Mouse (Mus musculus): ENCODE measurements around the gene Nkd2. TPM values are rescaled to one million over a fixed set of nuclear protein-coding genes. Genes with fewer than 3 reads are reported as not detected.

The Nkd2 gene
- total and polyA plus RNA-seq, 3 experiments, result 1.2 to 2.3 (median 1.9) TPM

DNA sequence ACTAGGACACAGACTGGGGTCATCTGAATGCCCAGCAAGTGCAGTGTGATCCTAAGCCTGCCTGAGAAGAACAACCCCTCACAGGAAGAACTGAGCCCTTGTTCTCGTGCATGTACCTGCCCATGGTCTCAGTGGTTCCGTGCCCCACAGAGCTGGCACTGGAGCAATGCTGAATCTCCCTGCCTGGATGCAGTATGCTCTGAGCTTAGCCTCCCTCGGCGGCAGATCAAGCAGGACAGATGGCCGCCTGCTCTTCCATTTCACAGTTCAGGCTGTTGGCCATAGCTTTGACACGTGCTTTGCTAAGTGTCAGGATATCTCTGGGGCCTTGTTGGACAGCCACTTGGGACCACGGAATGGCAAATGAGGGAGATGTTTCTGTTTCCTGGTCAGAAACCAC, 33.2 kb downstream of the Nkd2 start:
- no peak overlapping the region for H3K27ac ChIP-seq
- intact Hi-C loops (cut with DNase I), result no loop called here
- peaks cover 2% of the 10 kb centered on the region; the same call in 1 of the 2 replicates for H3K36me3 ChIP-seq (ENCODE audit: control insufficient read depth, insufficient read depth, low read length)
- no peaks in the 10 kb centered on the region for H3K79me2 ChIP-seq (replicated peaks; ENCODE audit: control insufficient read depth, insufficient read depth, low read length)
- 86% methylated on average over 7 of the region's 7 CpGs for WGBS
- H3K4me3 ChIP-seq, result no peak overlapping the region
- H3K4me1 ChIP-seq (ENCODE audit: control insufficient read depth, insufficient read depth, low read length), result no peaks in the 10 kb centered on the region
- DNase-seq, result no peak
- no peak overlapping the region for H3K9ac ChIP-seq (ENCODE audit: low read depth, low read length)
- no peak for TF ChIP-seq CTCF (IDR thresholded peaks at IDR 0.05)
- TF ChIP-seq POLR2A (IDR thresholded peaks at IDR 0.05; ENCODE audit: insufficient read depth, low read depth, low read length), result no peak
- no peak for TF ChIP-seq EP300 (IDR thresholded peaks at IDR 0.05; ENCODE audit: insufficient read depth, low read depth, low read length)
- H3K27me3 ChIP-seq (ENCODE audit: control insufficient read depth, insufficient read depth, low read length), result no peaks in the 10 kb centered on the region

DNA sequence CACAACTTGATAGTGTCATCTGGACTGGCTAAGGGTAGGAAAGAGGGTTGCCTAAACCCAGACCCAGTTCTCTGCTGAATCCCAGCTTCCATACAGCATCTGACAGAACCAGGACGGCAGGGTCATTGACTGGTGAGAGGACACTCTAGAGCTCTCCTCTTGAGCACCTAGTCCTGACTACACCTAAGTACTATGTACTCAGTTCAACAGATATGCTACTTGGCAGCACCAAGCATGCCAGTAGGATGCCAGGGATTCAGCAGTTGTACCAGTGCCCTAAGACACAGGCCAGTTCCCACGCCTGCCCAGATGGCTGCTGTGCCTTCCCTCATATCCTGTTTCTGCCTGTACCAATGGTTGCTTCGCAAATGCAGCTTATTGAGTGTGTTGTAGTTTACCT, 34.5 kb downstream of the Nkd2 start:
- intact Hi-C loops (cut with DNase I), result no loop called here
- no peak overlapping the region for H3K27ac ChIP-seq
- no peaks in the 10 kb centered on the region for H3K27me3 ChIP-seq (ENCODE audit: control insufficient read depth, insufficient read depth, low read length)
- 69% methylated on average over 3 of the region's 3 CpGs for WGBS
- H3K79me2 ChIP-seq (replicated peaks; ENCODE audit: control insufficient read depth, insufficient read depth, low read length), result no peaks in the 10 kb centered on the region
- no peak for TF ChIP-seq CTCF (IDR thresholded peaks at IDR 0.05)
- no peak for TF ChIP-seq EP300 (IDR thresholded peaks at IDR 0.05; ENCODE audit: insufficient read depth, low read depth, low read length)
- TF ChIP-seq POLR2A (IDR thresholded peaks at IDR 0.05; ENCODE audit: insufficient read depth, low read depth, low read length), result no peak
- no peak overlapping the region for H3K9ac ChIP-seq (ENCODE audit: low read depth, low read length)
- H3K4me3 ChIP-seq, result no peak overlapping the region
- no peaks in the 10 kb centered on the region for H3K4me1 ChIP-seq (ENCODE audit: control insufficient read depth, insufficient read depth, low read length)
- H3K36me3 ChIP-seq (ENCODE audit: control insufficient read depth, insufficient read depth, low read length), result peaks cover 2% of the 10 kb centered on the region; the same call in 1 of the 2 replicates
- peak in 1 of 2 experiments; percentile 29 for DNase-seq

DNA sequence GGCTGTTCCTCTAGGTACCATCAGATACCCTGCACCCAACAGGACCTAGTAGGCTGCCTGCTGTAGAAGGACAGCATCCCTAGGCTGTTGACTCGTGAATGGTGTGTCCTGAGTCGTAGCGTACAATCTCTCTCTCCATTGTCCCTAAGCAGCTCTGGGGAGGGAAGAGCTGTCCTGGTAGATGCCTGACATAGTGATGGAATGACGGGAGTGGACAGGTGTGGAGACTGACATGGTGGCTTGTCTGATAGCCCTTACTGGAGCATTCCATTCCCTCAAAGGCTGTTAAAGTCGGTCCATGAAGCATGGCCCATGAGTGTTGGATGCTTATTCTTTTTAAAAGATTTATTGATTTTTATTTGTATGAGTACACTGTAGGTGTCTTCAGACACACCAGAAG, 42.5 kb downstream of the Nkd2 start:
- intact Hi-C loops (cut with DNase I), result no loop called here
- Histone ChIP-seq H3K27me3 (ENCODE audit: control insufficient read depth, insufficient read depth, low read length) (no peaks in the 10 kb centered on the region), H3K4me1 (ENCODE audit: control insufficient read depth, insufficient read depth, low read length) (peaks cover 11% of the 10 kb centered on the region), H3K9ac (ENCODE audit: low read depth, low read length) (no peak overlapping the region), H3K79me2 (replicated peaks; ENCODE audit: control insufficient read depth, insufficient read depth, low read length) (no peaks in the 10 kb centered on the region), H3K4me3 (no peak overlapping the region), H3K27ac (no peak overlapping the region; the same call in 1 of the 2 replicates), H3K36me3 (ENCODE audit: control insufficient read depth, insufficient read depth, low read length) (peaks cover 5% of the 10 kb centered on the region; the same call in 1 of the 2 replicates)
- TF ChIP-seq POLR2A (IDR thresholded peaks at IDR 0.05; ENCODE audit: insufficient read depth, low read depth, low read length), result no peak
- no peak for TF ChIP-seq CTCF (IDR thresholded peaks at IDR 0.05)
- no peak for TF ChIP-seq EP300 (IDR thresholded peaks at IDR 0.05; ENCODE audit: insufficient read depth, low read depth, low read length)
- no peak for DNase-seq
- 93% methylated on average over 5 of the region's 5 CpGs for WGBS

DNA sequence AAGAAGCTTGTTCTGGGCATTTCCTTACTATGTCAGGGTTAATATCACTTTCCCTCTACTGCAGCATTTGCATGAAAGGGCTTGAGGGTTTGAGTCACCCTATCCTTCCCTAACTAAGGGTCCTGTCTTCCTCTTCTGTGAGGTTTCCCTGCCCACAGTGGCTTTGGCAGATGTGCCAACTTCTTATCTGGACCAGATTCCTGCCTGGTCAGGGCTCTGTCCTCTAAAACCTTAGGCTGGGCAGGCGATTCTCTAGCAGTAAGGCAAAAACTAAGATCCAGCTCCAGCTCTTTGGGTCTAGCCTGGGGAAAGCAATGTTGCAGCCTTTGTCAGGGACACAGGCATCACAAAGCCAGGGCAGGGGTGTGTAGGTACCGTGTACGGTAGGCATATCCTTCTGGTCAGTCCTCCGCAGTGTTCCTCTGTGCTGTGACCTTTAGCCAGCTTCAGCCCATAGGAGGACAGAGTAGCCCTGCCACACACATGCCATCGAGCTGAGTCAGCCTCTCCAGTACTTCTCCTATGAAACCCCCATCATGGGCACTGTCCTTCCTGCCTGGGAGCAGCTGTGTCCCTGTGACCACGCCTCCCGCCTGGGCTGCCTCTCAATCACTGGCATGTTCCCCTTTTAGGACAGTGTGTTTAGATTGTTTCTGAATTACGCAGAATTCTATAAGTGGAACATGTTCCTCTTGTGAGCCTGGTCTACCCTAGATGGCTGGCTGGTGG, 43.8 kb downstream of the Nkd2 start:
- no peak overlapping the region for H3K9ac ChIP-seq (ENCODE audit: low read depth, low read length)
- TF ChIP-seq POLR2A (IDR thresholded peaks at IDR 0.05; ENCODE audit: insufficient read depth, low read depth, low read length) (no peak), CTCF (IDR thresholded peaks at IDR 0.05) (no peak), EP300 (IDR thresholded peaks at IDR 0.05; ENCODE audit: insufficient read depth, low read depth, low read length) (peak; percentile 95)
- H3K79me2 ChIP-seq (replicated peaks; ENCODE audit: control insufficient read depth, insufficient read depth, low read length), result no peaks in the 10 kb centered on the region
- peak overlapping the region; percentile 88 for H3K27ac ChIP-seq
- intact Hi-C loops (cut with DNase I), result no loop called here
- H3K4me1 ChIP-seq (ENCODE audit: control insufficient read depth, insufficient read depth, low read length), result peaks cover 14% of the 10 kb centered on the region
- WGBS, result 50% methylated on average over 8 of the region's 8 CpGs
- H3K4me3 ChIP-seq, result no peak overlapping the region
- DNase-seq, result peak; percentile 62 to 89
- H3K36me3 ChIP-seq (ENCODE audit: control insufficient read depth, insufficient read depth, low read length), result peaks cover 7% of the 10 kb centered on the region; the same call in 1 of the 2 replicates
- no peaks in the 10 kb centered on the region for H3K27me3 ChIP-seq (ENCODE audit: control insufficient read depth, insufficient read depth, low read length)

DNA sequence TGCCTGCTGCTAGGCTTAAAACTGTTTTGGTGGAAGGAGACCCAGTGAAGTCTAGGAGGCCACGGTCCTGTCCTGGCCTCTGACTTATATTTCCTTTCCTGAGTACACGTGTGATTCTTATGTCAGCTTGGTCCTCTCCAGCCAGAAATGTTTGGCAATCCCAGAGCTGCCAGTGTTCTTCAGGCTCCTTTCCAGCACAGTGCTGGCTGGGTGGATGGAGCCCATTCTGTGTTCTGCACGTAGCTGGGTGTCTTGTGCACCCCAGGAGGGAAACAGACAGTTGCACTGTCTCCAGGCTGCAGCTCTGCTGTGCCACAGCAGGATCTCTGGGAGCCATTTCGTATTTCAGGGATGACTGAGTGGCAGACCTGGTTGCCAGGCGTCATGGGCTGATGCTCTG, 48.3 kb downstream of the Nkd2 start:
- 58% methylated on average over 5 of the region's 5 CpGs for WGBS
- DNase-seq, result peak in 1 of 2 experiments; percentile 49
- Histone ChIP-seq H3K27ac (peak overlapping the region; percentile 65), H3K79me2 (replicated peaks; ENCODE audit: control insufficient read depth, insufficient read depth, low read length) (no peaks in the 10 kb centered on the region), H3K9ac (ENCODE audit: low read depth, low read length) (no peak overlapping the region; the same call in 1 of the 2 replicates), H3K4me3 (no peak overlapping the region), H3K27me3 (ENCODE audit: control insufficient read depth, insufficient read depth, low read length) (no peaks in the 10 kb centered on the region), H3K36me3 (ENCODE audit: control insufficient read depth, insufficient read depth, low read length) (peaks cover 7% of the 10 kb centered on the region; the same call in 1 of the 2 replicates), H3K4me1 (ENCODE audit: control insufficient read depth, insufficient read depth, low read length) (peaks cover 10% of the 10 kb centered on the region)
- intact Hi-C loops (cut with DNase I), result loop anchor here (2.0 kb wide), 1 partner anchor 22 kb away; no protein-coding TSS in a partner anchor
- TF ChIP-seq EP300 (IDR thresholded peaks at IDR 0.05; ENCODE audit: insufficient read depth, low read depth, low read length), result 0 out of 2 replicates have a peak, but pooled peaks have one; percentile 18
- no peak for TF ChIP-seq CTCF (IDR thresholded peaks at IDR 0.05)

DNA sequence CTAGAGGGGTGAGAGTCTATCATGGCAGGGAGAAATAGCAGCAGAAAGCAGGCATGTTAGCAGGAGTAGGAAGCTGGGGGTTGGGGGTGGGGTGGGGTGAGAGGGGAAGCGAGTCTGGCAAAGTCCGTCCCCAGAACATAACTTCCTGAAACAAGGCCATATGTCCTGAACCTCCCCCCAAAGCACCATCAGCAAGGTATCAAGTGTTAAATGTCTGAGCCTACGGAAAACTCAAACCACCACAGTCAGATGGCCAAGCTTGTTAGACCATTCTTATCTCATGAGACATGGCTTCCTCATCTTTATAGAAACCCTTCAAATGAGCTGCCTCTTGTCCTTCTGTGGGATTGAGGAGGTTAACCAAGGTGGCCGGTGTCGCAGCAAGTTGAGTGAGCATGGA, 54.3 kb downstream of the Nkd2 start:
- H3K36me3 ChIP-seq (ENCODE audit: control insufficient read depth, insufficient read depth, low read length), result peaks cover 2% of the 10 kb centered on the region; the same call in 1 of the 2 replicates
- TF ChIP-seq POLR2A (IDR thresholded peaks at IDR 0.05; ENCODE audit: insufficient read depth, low read depth, low read length) (no peak), EP300 (IDR thresholded peaks at IDR 0.05; ENCODE audit: insufficient read depth, low read depth, low read length) (no peak), CTCF (IDR thresholded peaks at IDR 0.05) (no peak)
- DNase-seq, result no peak
- no peaks in the 10 kb centered on the region for H3K79me2 ChIP-seq (replicated peaks; ENCODE audit: control insufficient read depth, insufficient read depth, low read length)
- no peaks in the 10 kb centered on the region for H3K4me1 ChIP-seq (ENCODE audit: control insufficient read depth, insufficient read depth, low read length)
- no peak overlapping the region for H3K27ac ChIP-seq
- no peak overlapping the region for H3K4me3 ChIP-seq
- WGBS, result 79% methylated on average over 5 of the region's 5 CpGs
- H3K9ac ChIP-seq (ENCODE audit: low read depth, low read length), result no peak overlapping the region
- intact Hi-C loops (cut with DNase I), result no loop called here
- no peaks in the 10 kb centered on the region for H3K27me3 ChIP-seq (ENCODE audit: control insufficient read depth, insufficient read depth, low read length)
